Mouse (Mus musculus): ENCODE results near the gene Gm43191.
"Not testable (repeated sequence)": the region's sequence is repeated elsewhere in the genome, so short reads cannot be mapped to it uniquely, and the experiment has no call there.

Gm43191 gene

DNA sequence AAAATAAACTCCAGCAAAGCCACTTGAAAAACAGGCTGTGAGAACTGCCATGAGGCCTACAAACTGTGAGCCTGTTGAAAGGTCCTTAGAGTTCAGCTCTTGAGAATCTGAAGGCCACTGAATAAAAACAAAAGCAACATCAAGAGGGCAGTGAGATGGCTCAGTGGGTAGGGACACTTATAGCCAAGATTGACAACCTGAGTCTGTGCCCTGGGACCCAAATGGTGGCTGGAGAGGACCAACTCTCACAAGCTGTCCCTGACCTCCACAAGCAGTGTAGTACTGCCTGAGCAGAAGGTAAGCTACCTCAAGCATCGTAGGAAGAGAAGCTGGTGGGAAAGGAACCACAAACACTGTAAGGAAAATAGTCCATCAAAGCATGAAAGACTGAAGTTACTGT lies at the start of gene Gm43191:
Gm43191 (minus strand) TSS at position 101 of the 400 bp plus-strand sequence.
- DNase-seq (ENCODE audit: inconsistent ontology term) = no peak

GRCm38 (mm10) chr3:116729483-116730174 lies 48.6 kb upstream of the Gm43191 start:
- peak; percentile 86 for DNase-seq (ENCODE audit: inconsistent ontology term)

DNA sequence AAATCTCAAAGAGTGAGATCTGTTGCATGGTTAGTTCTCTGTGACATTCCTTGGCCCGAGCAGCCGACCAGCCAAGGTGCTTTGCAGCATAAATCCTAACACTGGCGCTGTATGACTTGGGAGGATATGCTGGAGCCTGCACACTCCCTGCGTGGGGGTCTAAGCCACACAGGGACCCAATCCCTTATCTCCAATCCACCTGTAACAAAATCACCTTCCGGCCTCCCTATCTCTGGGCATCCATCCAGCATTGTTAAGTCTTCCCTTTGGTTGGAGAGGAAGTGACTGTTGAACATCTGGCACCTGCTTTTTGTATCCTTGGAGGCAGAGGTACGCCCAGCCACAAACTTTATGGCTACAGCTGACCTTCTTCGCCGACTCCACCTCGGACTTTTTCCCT lies 45.7 kb upstream of the Gm43191 start:
- no peak for DNase-seq (ENCODE audit: inconsistent ontology term)

DNA sequence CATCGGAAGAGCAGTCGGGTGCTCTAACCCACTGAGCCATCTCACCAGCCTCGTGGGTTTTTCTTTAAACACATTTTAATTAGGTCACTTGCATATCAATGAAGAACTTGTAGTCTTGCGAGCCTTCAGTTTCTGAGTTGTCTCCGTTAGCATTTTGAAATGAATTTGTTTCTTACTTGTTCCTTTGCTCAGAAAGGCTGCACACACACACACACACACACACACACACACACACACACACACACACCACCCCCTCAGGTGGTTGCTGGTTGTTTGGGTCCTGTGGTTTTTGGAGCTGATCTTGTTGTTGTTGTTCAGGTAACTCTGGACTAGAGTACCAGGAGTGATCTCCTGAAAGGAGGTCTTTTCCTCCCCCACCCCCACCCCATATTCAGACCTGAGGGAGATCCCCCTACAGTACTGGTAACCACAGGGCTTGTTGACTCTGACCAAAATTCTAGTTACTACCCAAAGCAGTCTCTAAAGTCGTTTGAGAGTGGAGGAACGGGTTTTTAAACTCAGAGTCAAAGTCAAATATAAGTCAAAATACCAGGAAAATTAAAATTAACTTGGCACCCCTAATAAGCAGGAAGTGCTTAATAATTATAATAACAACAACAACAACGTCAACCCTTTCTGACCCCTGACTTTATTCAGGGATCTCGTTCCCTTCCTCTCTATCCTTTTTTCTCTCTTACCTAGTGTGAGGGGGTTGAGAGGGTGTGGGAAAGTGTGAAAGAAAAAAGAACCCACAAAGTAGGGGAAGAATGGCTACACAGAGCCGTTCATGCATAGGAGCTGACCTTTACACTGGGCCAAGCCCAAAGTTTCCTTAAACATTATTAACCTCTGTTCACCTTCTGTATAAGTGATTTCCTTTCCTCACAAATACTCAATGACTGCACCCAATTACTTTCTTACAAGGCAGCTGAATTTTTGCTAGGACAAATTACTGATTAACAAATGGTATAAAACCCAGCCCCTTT lies 42.7 kb upstream of the Gm43191 start:
- no peak for DNase-seq (ENCODE audit: inconsistent ontology term)

- no peak for DNase-seq (ENCODE audit: inconsistent ontology term)
These were observed 41.9 kb upstream of the Gm43191 start for GRCm38 (mm10) chr3:116722980-116723379.

GRCm38 (mm10) chr3:116718951-116719350 lies 37.9 kb upstream of the Gm43191 start:
- no peak for DNase-seq (ENCODE audit: inconsistent ontology term)

GRCm38 (mm10) chr3:116713031-116713430 lies 32.0 kb upstream of the Gm43191 start:
- peak; percentile 22 for DNase-seq (ENCODE audit: inconsistent ontology term)

DNA sequence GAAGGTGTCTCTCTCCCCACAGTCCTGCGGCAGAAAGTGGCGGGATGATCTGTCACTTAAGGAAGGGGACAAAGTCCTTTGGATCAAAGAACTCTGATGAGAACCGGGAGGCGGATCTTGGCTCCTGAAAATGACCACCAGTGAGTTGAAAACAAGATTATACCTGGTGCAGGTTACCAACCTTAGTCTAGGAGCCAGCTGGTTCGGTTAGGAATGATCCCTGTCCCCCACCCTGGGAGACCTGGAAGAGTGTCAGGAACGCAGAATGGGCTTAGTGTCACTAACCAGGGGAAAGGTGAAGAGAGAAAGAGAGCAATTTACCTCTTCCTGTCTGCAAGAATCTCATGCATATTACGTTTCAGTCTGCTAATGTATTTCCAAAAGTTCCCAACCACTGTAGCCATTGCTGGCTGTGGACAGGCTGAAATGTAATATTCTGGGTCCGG lies 31.4 kb upstream of the Gm43191 start, which contains the start of gene Slc35a3:
Slc35a3 (minus strand) TSS at position 396 of the 446 bp plus-strand sequence.
- DNase-seq (ENCODE audit: inconsistent ontology term) = no peak

DNA sequence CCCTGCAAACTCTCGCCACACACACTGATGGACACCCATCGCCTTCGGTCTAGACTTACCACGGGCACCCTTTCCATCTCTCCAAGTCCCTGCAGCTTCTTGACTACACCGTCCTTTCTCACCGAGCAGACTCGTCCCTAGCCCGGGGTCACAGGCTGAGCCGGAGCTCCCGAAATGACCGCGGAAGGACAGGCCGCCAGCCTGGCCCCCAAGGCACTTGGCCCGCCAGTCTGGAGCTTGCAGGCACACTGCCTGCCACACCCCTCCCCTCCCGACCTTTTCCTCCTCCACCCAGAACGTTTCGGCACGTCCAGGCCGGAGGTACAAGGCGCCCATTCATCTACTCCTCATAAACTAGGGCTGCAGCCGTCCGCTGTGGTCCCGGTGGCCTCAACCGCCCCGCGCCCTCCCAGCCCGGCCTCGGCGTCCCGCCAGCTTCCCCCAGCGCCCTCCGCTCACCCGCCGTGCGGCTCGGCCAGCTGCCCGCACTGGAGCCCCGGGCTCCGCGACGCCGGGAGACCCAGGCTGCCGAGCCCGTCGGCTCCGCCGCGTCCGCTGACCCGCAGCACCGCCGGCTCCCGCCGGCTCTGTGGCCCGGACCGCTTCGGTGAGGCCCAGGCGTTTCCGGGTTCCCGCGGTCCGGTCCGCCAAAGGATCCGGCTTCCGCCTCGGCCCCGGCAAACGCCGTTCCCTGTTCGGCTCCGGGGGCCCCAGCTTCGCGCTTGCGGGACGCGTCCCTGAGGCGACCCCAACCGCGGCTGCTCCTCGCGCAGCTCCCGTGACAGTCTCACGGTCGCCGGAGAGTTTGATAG lies 30.8 kb upstream of the Gm43191 start:
- peak; percentile 80 for DNase-seq (ENCODE audit: inconsistent ontology term)

DNA sequence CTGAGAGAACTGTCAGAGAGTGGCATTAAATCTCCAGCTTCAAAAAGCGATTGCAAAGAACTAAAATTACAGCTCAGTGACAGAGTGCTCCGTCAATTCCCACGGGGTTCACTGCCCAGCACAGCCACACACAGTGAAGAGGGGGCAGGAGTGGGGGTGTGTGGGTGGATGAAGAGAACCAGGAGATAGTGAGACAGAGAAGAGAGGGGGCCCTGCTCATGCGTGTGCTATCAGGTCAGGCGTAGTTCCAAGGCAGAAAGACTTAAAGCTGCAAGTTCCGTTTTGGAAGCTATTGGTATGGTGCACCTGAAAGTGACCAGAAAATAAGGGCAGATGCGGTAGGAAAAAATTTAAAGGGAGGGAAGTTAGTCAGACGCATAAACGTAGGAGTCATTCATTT lies 29.9 kb upstream of the Gm43191 start:
- DNase-seq (ENCODE audit: inconsistent ontology term) = no peak

GRCm38 (mm10) chr3:116705637-116706204 lies 24.7 kb upstream of the Gm43191 start:
- no peak for DNase-seq (ENCODE audit: inconsistent ontology term)

DNA sequence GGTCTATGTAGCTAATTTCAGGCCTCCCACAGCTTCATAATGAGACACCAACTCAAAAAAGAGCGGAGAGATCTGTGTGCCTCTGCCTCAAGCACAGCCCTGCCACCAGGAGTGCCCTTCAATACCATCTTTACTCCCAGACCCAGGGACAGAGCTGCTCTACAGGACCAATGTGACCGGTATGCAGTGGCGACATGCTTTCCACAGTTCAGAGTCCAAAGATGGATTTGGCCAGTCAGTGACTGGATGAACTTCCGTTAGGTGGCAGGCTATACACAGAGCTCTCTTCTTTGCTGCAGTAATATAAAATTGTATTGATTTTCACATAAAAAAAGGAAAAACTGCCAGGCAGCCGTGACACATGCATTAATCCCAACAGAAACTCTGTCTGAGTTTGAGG lies 22.8 kb upstream of the Gm43191 start:
- no peak for DNase-seq (ENCODE audit: inconsistent ontology term)

GRCm38 (mm10) chr3:116702647-116703272 lies 21.7 kb upstream of the Gm43191 start:
- DNase-seq (ENCODE audit: inconsistent ontology term) = no peak

DNA sequence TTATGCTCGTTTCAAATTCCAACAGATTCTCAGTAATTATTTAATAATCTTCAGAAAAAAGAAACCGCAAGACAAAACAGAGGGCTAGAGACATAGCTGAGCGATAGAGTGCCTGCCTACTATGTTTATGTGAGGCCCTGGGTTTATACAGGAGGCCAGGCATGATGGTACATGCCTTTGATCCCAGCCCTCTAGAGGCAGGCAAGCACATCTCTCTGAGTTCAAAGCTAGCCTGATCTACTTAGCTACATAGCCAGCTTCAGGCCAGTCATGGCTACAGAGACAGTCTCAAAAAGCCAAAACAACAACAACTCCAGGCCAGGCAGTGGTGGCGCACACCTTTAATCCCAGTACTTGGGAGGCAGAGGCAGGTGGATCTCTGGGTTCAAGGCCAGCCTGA lies 20.5 kb upstream of the Gm43191 start:
- no peak for DNase-seq (ENCODE audit: inconsistent ontology term)

- DNase-seq (ENCODE audit: inconsistent ontology term) = peak; percentile 40
These were observed 17.7 kb upstream of the Gm43191 start for GRCm38 (mm10) chr3:116698786-116699185.

- DNase-seq (ENCODE audit: inconsistent ontology term) = no peak
These were observed 14.6 kb upstream of the Gm43191 start for GRCm38 (mm10) chr3:116695666-116695985.

DNA sequence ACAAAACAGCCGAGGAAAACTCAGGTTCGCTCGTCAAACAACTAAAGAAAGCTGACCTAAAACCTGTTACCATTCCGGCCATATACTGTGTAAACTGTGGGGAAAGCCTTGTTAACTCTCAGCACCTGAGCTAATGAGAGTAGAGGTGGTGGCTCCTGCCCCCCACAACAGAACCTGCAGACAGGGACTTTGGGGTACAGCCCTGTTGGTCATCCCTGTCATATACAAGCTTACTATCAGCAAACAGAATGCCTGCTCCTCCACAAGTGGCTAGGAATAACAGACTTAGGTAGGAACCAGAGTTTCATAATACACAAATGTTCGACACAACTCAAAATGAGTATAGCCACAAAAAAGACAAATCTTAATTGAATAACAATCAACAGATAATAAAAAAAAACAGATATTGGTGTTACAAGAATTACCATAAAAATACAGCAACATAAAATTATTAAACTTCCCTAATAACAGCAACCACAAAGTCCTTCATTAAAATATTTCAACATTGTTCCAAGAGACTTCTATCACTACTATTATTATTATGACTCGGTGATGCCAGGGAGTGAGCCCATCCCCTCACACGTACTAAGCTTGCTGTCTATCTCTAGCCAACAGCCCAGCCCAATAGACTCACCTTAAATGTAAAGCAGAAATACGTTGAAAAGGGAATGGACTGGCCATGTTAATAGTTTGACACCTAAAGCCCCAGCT lies 14.1 kb upstream of the Gm43191 start:
- DNase-seq (ENCODE audit: inconsistent ontology term) = no peak

DNA sequence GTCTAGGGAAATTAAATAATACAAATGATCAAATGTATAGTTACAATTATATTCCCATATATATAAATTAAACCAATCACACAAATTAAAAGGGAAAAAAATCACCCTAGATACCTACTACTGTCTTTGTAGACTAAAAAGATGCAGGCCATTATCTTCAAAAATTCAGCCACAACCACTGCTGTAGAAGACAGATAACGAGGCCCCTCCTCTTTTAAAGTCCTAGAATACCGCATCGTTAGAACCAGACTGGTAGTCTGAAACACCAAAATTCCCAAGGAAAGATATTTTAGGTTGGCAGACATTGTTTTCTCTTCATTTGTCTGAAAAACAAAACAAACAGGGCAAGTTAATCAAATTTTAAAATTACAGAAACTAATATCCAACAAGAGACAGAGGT lies 13.3 kb upstream of the Gm43191 start:
- peak; percentile 9 for DNase-seq (ENCODE audit: inconsistent ontology term)

DNA sequence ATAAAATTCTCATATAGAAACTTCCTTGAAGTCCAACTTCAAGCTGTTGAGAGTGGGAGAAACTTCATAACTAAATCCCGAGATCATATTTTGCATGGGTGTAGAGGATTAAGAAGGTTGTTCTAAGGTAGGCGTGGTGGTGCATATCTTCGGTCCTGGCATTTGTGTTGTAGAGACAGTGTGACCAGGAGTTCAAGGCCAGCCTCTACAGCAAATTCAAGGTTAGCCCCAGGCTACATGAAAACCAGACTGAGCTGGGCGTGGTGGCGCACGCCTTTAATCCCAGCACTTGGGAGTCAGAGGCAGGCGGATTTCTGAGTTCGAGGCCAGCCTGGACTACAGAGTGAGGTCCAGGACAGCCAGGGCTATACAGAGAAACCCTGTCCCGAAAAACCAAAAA lies 16.8 kb downstream of the Gm43191 start:
- DNase-seq (ENCODE audit: inconsistent ontology term) = not testable (repeated sequence)

DNA sequence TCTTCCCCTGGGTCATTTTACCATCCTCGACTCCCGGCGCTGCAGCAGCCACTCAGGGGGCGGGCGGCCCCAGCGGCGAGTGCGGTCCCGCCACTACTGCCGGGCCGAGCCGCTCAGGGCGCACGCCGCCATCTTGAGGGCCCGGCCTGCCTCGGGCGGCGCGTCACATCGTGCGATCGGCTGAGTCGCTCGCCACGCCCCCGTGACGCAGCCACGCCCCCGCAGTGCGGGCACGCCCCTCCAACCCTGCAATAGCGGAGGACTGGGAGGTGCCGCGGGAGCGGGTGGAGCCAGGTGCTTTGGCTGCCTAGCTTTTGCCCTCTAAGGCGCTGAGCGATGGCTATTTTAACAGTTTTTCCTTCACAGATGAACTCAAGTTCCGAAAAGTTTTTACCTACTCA lies 18.6 kb downstream of the Gm43191 start, which contains the start of gene Mfsd14a:
Mfsd14a (minus strand) TSS at position 215 of the 401 bp plus-strand sequence.
- peak; percentile 98 for DNase-seq (ENCODE audit: inconsistent ontology term)

All from Muller cell, postnatal 12 days (primary cell).